Mouse (Mus musculus) testis, adult 10 weeks (tissue): ENCODE data around the gene Gm17622. TPM values are rescaled to one million over a fixed set of nuclear protein-coding genes. Genes with fewer than 3 reads are reported as not detected.

ENCODE experiments used
- polyA plus RNA-seq: library from polyadenylated mRNA; stranded (reverse); fragments of 350-450 nt; fragmentation: Illumina TruSeq; extraction: RNeasy Lipid Tissue Mini Kit (QIAGEN cat#74804); gene quantifications from one replicate; pipeline ENCODE4 v1.2.3, GENCODE M21; 2014; ENCODE audit warnings: low read depth, low replicate concordance

Gm17622 gene
- not detected for polyA plus RNA-seq

DNA sequence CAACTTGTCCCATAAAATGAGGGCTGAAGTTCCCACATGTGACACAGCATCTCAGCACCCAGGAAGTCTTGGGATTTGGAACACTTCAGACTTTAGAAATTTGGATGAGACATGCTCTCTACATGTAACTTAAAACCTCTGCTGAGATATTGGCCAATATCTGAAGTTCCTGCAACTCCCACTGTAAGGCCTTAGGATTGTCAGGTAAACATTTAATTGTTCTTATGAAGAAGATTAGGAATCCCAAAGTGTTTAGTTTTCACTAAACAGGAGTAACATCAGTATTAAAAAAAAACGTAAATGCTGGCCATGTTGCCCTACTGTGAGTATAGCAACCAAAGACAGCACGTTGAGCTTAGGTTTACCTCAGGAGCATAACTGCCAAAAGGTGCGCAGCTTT is at the start of gene Gm17622:
Gene Gm17622, plus strand, starts transcription at position 301 of the 400 bp plus-strand sequence.

GRCm38 (mm10) chr13:96470957-96471356 is 19.6 kb upstream of the Gm17622 start, which contains the start of gene Ankdd1b:
Ankdd1b (minus strand) TSS chr13:96471198.

Other genes starting within 250 kb of the Gm17622 start
- gene Poc5, start 102.4 kb upstream of the Gm17622 start, polyA plus RNA-seq, result 30.0 TPM
- gene Ankdd1b, start 19.5 kb upstream of the Gm17622 start, polyA plus RNA-seq, result 1.3 TPM
- gene Polk, start 51.8 kb downstream of the Gm17622 start, polyA plus RNA-seq, result 163 TPM
- 209 TPM for gene Col4a3bp, start 51.9 kb downstream of the Gm17622 start, polyA plus RNA-seq
- 40.4 TPM for gene Hmgcr, start 180.2 kb downstream of the Gm17622 start, polyA plus RNA-seq